Comparison of ENCODE assay signal across 22 mouse cellular contexts in the genomic region with DNA sequence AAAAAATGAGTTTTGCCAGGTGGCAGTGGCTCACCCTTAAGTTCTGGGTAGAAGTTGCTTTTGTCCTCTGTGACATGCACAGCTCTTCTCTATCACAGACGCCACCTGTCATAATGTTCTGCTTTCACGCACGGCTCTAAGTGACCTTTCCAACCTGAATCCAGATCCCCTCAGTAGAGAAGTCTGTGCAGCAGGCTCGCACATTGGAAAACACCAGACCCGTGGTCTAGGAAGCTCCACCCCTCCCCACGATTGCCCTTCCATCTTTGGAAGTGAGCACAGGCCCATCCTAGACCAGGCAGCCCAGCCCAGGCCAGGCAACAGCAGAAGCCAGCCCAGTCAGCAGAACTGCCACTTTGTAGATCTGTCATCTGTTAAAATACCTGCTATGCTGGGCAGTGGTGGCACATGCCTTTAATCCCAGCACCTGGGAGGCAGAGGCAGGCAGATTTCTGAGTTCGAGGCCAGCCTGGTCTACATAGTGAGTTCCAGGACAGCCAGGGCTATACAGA.
"Had no signal": no experiment of that assay in that cellular context is flagged by ENCODE, and none has a peak within 500 bp of the region (broad histone marks: within the 10 kb centered on the region; RNA-seq: fewer than 3 reads in every experiment).

No protein-coding gene starts in this region.

- H3K4me3 ChIP-seq: kidney, embryonic 15.5 days; limb, embryonic 12.5 days; limb, embryonic 15.5 days; lung, embryonic 15.5 days; megakaryocyte, embryonic 14.5 days; midbrain, embryonic 10.5 days; midbrain, embryonic 15.5 days; neural tube, embryonic 13.5 days; stomach, embryonic 15.5 days had no signal

- ATAC-seq: midbrain, embryonic 15.5 days had no signal

- H3K27ac ChIP-seq: kidney, embryonic 15.5 days; limb, embryonic 12.5 days; limb, embryonic 15.5 days; liver, embryonic 14.5 days; lung, embryonic 15.5 days; midbrain, embryonic 10.5 days; midbrain, embryonic 15.5 days; neural tube, embryonic 13.5 days; stomach, embryonic 15.5 days had no signal

- DNase-seq: kidney, adult 11 months; kidney, adult 8-10 months; kidney, postnatal 10 days; kidney, postnatal 4 days; left cerebral cortex, postnatal 4 days; lung, adult 18-20 months; lung, postnatal 10 days; lung, postnatal 36 days; retina, postnatal 1 day; right cerebral cortex, postnatal 25 days; spleen, adult 18-20 months; thymus, postnatal 25 days had no signal

- H3K9ac ChIP-seq: kidney, embryonic 15.5 days; limb, embryonic 12.5 days; limb, embryonic 15.5 days; liver, embryonic 14.5 days; lung, embryonic 15.5 days; midbrain, embryonic 15.5 days; neural tube, embryonic 13.5 days; stomach, embryonic 15.5 days had no signal

- H3K4me2 ChIP-seq: kidney, embryonic 15.5 days; limb, embryonic 12.5 days; limb, embryonic 15.5 days; lung, embryonic 15.5 days; midbrain, embryonic 15.5 days; neural tube, embryonic 13.5 days; stomach, embryonic 15.5 days had no signal

- H3K36me3 ChIP-seq: kidney, embryonic 15.5 days; limb, embryonic 12.5 days; limb, embryonic 15.5 days; lung, embryonic 15.5 days; midbrain, embryonic 10.5 days; midbrain, embryonic 15.5 days; neural tube, embryonic 13.5 days; stomach, embryonic 15.5 days had no signal

- H3K9me3 ChIP-seq: kidney, embryonic 15.5 days; limb, embryonic 12.5 days; limb, embryonic 15.5 days; lung, embryonic 15.5 days; midbrain, embryonic 10.5 days; midbrain, embryonic 15.5 days; neural tube, embryonic 13.5 days; stomach, embryonic 15.5 days had no signal

- H3K27me3 ChIP-seq: kidney, embryonic 15.5 days; limb, embryonic 12.5 days; limb, embryonic 15.5 days; lung, embryonic 15.5 days; neural tube, embryonic 13.5 days; stomach, embryonic 15.5 days had no signal
